Mouse (Mus musculus): ENCODE results near the gene Ccdc14.
"Not testable (repeated sequence)": the region's sequence is repeated elsewhere in the genome, so short reads cannot be mapped to it uniquely, and the experiment has no call there.

Gene Ccdc14

DNA sequence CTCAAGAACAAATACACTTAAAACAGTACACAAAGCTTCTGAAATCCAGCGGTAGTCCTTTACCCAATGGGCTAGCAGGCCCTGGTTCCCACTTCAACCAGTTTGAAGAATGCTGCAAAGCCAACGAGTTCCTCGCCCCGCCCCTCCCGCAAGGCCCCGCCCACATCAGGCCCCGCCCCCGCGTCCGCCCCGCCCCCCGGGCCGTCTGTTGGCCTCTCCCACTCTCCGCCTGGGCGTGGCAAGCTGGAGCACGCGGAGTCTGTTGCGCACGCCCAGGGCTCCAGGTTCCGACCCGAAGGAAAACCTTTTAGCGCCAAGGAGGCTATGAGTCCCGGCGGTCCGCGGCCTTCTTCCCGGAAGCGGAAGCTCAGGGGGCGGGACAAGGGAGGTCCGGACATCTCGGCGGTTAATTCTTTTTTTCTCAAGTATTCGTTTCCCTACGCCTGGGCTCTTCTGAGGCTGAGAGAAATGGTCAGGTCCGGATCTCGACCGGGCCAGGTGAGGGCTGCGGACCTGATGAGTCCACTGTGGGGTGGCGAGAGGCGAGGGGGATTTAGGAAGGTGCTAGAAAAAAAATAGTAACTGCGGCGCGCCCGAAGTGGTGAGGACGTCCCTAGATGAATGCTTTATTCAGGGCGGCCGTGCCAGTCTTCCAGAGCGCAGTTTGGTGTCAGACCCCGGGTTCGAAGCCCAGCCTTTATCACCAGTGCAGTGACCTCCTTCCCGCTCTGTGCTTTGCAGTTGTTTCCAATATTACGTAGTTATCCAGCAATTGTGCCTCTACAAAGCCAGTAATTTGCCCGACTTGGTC, at the start of gene Ccdc14:
Gene Ccdc14 (plus strand): TSS at position 283 of the 811 bp plus-strand sequence.
- peak; percentile 91 for DNase-seq (ENCODE audit: low read depth, low spot score)

GRCm38 (mm10) chr16:34643511-34644259, 46.7 kb upstream of the Ccdc14 start:
- peak; percentile 81 for DNase-seq (ENCODE audit: low read depth, low spot score)

- DNase-seq (ENCODE audit: low read depth, low spot score): no peak
Measured at GRCm38 (mm10) chr16:34649621-34650020, 40.8 kb upstream of the Ccdc14 start, which contains the start of gene Ropn1. TSS of gene Ropn1 (plus strand) at chr16:34649921.

- DNase-seq (ENCODE audit: low read depth, low spot score): peak; percentile 67
Measured at GRCm38 (mm10) chr16:34653023-34653422, 37.4 kb upstream of the Ccdc14 start.

DNA sequence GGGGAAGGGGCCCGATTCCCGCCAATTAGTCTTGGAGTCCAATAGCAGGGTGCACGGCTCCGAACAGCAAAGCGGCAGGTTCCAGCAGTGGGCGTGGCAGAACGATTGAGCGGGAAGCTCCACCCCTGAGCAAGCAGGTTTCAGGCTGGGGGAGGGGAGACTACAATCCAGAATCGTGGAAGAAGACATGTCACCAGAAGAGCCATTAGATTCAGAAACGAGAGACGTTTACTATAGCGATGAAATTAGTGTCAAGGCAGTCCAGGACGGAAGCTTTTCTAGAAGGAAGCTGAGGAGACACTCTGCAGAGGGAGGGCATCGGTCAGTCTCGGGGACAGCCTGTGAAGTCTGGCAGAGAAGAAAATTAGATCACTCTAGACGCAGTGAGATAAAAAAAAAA, 32.9 kb upstream of the Ccdc14 start:
- DNase-seq (ENCODE audit: low read depth, low spot score): not testable (repeated sequence)

DNA sequence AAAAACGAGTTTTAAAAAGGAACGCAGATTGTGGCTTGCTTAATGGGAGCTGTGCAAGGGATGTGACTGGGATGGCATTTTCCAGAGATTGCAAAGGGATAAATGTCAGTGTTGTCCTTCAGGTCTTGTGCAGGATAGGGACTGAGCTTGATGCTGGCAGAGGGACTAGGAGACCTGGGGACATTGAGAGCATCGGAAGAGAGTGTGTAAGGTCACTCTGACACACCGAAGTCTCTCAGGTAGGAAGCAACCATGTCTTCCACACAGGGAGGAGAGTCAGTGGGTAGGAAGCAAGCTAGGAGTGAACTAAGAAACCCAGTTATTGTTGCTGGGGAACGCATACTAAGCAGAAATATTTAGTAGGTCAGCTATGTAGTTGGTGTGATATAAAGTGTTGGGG, 32.4 kb upstream of the Ccdc14 start:
- no peak for DNase-seq (ENCODE audit: low read depth, low spot score)

DNA sequence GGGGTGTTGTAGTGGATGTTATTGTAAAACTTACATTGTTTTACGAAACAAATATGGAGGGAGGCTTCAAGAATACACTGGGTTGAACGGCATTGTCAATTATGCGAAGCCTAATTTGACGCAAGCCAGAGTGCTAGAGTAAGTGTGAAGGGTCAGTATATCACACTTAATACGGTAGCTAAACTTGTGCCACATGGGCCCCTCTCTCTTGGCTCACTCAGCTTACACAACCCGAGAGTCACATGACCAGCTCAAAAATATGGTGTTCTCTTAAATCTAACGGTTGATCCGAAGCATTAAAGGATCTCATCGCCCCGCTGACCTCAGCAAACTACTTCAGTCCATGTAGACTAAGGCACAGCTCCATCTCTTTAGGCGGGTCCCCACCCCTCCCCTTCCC, 32.0 kb upstream of the Ccdc14 start:
- DNase-seq (ENCODE audit: low read depth, low spot score): no peak

DNA sequence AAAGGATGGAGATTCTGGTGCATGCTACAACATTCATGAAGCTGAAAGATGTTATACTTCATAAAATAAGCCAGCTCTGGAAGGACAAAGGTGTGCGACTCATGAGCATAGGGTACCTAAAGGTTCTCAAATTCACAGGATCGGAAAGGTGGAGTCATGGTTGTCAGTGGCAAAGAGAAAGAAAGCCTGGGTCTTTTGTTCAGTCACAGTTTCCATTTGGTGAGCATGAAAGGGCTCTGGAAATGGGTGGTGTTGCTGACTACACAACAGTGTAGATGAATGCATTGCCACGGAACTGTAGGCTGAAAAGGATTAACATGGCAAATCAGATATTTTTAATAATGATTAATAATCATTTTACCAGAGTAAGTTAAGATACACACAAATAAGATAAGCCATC, 25.9 kb upstream of the Ccdc14 start:
- no peak for DNase-seq (ENCODE audit: low read depth, low spot score)

- DNase-seq (ENCODE audit: low read depth, low spot score): peak; percentile 90
Measured at GRCm38 (mm10) chr16:34667031-34667726, 23.2 kb upstream of the Ccdc14 start.

DNA sequence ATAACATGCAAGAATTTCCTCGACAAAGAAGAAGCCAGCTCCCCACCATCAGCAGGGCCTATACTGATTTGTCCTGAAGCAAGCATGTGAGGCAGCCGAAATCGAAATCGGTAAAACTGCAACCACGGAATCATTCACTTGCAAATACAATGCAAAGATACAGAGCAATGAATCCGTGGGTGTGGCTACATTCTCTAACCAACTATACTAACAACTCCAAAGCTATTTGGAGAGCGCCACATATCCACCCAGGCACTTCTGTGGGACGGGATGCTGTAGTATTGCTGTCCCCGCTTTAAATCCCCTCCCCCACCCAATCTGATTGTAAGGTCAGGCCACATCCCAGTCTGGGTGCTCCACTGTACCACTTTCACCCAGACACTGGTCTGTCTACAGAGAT, 22.1 kb upstream of the Ccdc14 start:
- no peak for DNase-seq (ENCODE audit: low read depth, low spot score)

- DNase-seq (ENCODE audit: low read depth, low spot score): no peak
Measured at GRCm38 (mm10) chr16:34671966-34672365, 18.4 kb upstream of the Ccdc14 start.

GRCm38 (mm10) chr16:34672822-34673221, 17.6 kb upstream of the Ccdc14 start:
- no peak for DNase-seq (ENCODE audit: low read depth, low spot score)

- no peak for DNase-seq (ENCODE audit: low read depth, low spot score)
Measured at GRCm38 (mm10) chr16:34674365-34674764, 16.1 kb upstream of the Ccdc14 start.

DNA sequence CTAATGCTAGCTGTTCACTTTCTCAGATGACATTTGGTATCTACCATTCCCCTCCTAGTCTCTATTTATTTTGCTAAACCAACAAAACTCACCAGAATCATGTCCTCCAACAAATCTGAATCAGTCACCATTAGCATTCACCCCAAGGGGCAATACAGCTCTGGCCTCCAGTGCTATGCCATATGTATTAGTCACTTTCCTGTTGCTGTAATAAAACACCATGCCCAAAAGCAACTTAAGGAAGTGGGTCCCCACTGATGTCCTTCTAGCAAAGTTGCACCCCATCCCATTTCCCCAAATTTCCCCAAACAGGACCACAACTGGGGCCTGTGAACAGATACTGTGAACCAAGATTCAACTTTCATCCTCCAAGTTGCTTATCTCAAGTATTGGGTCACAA, 8.6 kb upstream of the Ccdc14 start:
- no peak for DNase-seq (ENCODE audit: low read depth, low spot score)

- no peak for DNase-seq (ENCODE audit: low read depth, low spot score)
Measured at GRCm38 (mm10) chr16:34689879-34690278, 537 bp upstream of the Ccdc14 start.

- DNase-seq (ENCODE audit: low read depth, low spot score): no peak
Measured at GRCm38 (mm10) chr16:34691156-34691555, 740 bp downstream of the Ccdc14 start.

DNA sequence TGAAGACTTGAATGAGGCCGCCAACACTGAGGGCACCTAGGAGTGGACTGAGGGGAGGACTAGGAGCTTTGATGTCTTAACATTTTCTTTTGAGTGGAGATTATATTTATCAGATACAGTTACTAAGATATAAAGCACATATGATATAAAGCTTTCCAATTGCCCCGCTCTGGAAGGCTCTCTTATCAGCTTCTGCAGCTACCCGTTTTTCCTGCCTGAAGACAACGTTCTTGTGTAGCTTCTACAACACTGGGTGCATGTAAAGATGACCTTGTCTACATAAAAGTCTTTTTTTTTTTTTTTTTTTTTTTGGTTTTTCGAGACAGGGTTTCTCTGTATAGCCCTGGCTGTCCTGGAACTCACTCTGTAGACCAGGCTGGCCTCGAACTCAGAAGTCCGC, 4.1 kb downstream of the Ccdc14 start:
- DNase-seq (ENCODE audit: low read depth, low spot score): no peak

GRCm38 (mm10) chr16:34698721-34699120, 8.3 kb downstream of the Ccdc14 start:
- not testable (repeated sequence) for DNase-seq (ENCODE audit: low read depth, low spot score)

GRCm38 (mm10) chr16:34700165-34700827, 9.9 kb downstream of the Ccdc14 start:
- peak; percentile 89 for DNase-seq (ENCODE audit: low read depth, low spot score)

GRCm38 (mm10) chr16:34700828-34701216, 10.4 kb downstream of the Ccdc14 start:
- DNase-seq (ENCODE audit: low read depth, low spot score): no peak

- no peak for DNase-seq (ENCODE audit: low read depth, low spot score)
Measured at GRCm38 (mm10) chr16:34706019-34706418, 15.6 kb downstream of the Ccdc14 start.

DNA sequence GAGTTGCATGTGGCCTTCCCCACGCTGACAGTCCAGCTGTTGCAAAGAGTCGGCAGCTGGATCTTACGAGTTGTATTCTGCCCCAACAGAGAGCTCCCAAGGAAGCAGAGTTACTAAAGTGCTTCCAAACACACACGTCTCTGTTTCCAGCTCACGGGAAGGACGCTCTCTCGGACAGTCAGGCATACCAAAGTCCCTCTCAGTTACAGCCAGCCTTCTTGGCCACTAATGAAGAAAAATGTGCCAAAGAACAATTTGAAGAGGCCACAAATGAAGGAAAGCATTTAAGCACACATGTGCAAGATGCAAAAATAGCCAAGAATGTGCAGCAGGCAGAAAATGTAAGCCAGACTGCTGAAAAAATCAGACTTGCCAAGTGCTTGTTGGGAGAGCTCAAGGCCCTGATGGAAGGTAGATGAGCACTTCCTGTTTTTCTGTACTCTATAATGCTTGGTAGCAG, 16.1 kb downstream of the Ccdc14 start:
- peak; percentile 36 for DNase-seq (ENCODE audit: low read depth, low spot score)
